Mouse (Mus musculus): Measurements from ENCODE around the gene Tmem247.
A peak's percentile ranks its signal among the peaks of the same experiment; 100 is the strongest.

Gene Tmem247

GRCm38 (mm10) chr17:86913003-86913607 is 4.0 kb upstream of the Tmem247 start:
- DNase-seq (ENCODE audit: low spot score in 2 of 2), result no peak

- no peak for DNase-seq (ENCODE audit: low spot score in 2 of 2)
Observed at GRCm38 (mm10) chr17:86915540-86915939, 1.6 kb upstream of the Tmem247 start.

GRCm38 (mm10) chr17:86918786-86919185 is 1.6 kb downstream of the Tmem247 start:
- no peak for DNase-seq (ENCODE audit: low spot score in 2 of 2)

GRCm38 (mm10) chr17:86919729-86920128 is 2.6 kb downstream of the Tmem247 start:
- DNase-seq (ENCODE audit: low spot score in 2 of 2), result no peak

- no peak for DNase-seq (ENCODE audit: low spot score in 2 of 2)
Observed at GRCm38 (mm10) chr17:86924679-86925078, 7.5 kb downstream of the Tmem247 start.

- no peak for DNase-seq (ENCODE audit: low spot score in 2 of 2)
Observed at GRCm38 (mm10) chr17:86926836-86927235, 9.7 kb downstream of the Tmem247 start.

GRCm38 (mm10) chr17:86929355-86929754 is 12.2 kb downstream of the Tmem247 start:
- no peak for DNase-seq (ENCODE audit: low spot score in 2 of 2)

- DNase-seq (ENCODE audit: low spot score in 2 of 2), result no peak
Observed at GRCm38 (mm10) chr17:86929981-86930380, 12.8 kb downstream of the Tmem247 start.

- no peak for DNase-seq (ENCODE audit: low spot score in 2 of 2)
Observed at GRCm38 (mm10) chr17:86932896-86933295, 15.7 kb downstream of the Tmem247 start.

GRCm38 (mm10) chr17:86937064-86937463 is 19.9 kb downstream of the Tmem247 start:
- DNase-seq (ENCODE audit: low spot score in 2 of 2), result no peak

- DNase-seq (ENCODE audit: low spot score in 2 of 2), result peak in 1 of 2 experiments; percentile 28
Observed at GRCm38 (mm10) chr17:86937497-86938155, 20.5 kb downstream of the Tmem247 start.

- no peak for DNase-seq (ENCODE audit: low spot score in 2 of 2)
Observed at GRCm38 (mm10) chr17:86938683-86939082, 21.5 kb downstream of the Tmem247 start.

GRCm38 (mm10) chr17:86942112-86942511 is 25.0 kb downstream of the Tmem247 start:
- DNase-seq (ENCODE audit: low spot score in 2 of 2), result no peak

GRCm38 (mm10) chr17:86943158-86943557 is 26.0 kb downstream of the Tmem247 start:
- no peak for DNase-seq (ENCODE audit: low spot score in 2 of 2)

- no peak for DNase-seq (ENCODE audit: low spot score in 2 of 2)
Observed at GRCm38 (mm10) chr17:86946078-86946477, 28.9 kb downstream of the Tmem247 start.

- no peak for DNase-seq (ENCODE audit: low spot score in 2 of 2)
Observed at GRCm38 (mm10) chr17:86947840-86948796, 31.0 kb downstream of the Tmem247 start, which contains the start of gene Atp6v1e2. Atp6v1e2 (minus strand) TSS chr17:86947897.

GRCm38 (mm10) chr17:86948801-86949200 is 31.7 kb downstream of the Tmem247 start:
- DNase-seq (ENCODE audit: low spot score in 2 of 2), result no peak

- DNase-seq (ENCODE audit: low spot score in 2 of 2), result no peak
Observed at GRCm38 (mm10) chr17:86957239-86957638, 40.1 kb downstream of the Tmem247 start.

- DNase-seq (ENCODE audit: low spot score in 2 of 2), result no peak
Observed at GRCm38 (mm10) chr17:86957968-86958367, 40.8 kb downstream of the Tmem247 start.

GRCm38 (mm10) chr17:86961301-86961841 is 44.2 kb downstream of the Tmem247 start:
- DNase-seq (ENCODE audit: low spot score in 2 of 2), result no peak

GRCm38 (mm10) chr17:86962297-86962893 is 45.2 kb downstream of the Tmem247 start:
- peak; percentile 45 to 65 for DNase-seq (ENCODE audit: low spot score in 2 of 2)
